Mouse (Mus musculus): Measurements from ENCODE around the gene Stpg4. TPM values are rescaled to one million over a fixed set of nuclear protein-coding genes. Genes with fewer than 3 reads are reported as not detected.

Stpg4 gene
- polyA plus RNA-seq, 1 experiment from 2014 or later, result not detected

DNA sequence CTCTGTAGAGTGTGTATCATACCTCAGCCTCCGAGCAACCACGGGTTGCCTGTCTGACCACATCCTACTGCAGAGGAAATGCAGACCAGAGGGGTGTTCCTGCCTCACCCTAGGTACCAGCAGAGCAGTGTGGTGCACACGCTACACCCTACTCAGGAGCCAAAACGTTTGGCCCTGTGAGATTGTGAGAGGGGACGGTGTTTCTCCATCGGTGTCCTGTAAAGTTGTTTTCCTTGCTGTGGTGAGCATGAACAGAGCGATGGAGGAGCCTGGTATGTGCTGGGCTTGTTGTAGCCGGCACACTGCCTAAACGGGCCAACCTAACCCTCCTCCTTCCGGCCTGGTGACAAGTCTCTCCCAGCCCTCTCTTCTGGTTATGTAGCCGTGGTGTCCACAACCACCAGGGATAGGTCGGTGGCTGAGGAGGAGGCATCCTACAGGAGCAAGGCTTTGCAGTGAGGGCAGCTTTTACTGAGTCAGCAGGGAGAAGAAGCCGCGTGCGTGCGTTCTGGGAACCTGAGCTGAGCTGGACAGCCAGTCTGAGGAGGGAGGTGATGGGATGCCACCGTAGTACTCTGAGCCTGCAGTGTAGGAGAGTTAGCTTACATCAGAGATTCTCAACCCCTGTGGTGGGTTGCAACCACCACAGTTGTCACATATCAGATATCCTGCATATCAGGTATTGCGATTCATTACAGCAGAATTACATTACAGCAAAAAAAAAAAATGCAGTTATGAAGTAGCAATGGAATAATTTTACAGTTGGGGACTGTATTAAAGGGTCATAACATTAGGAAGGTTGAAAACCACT is 82.9 kb downstream of the Stpg4 start:
- Histone ChIP-seq H3K27ac (ENCODE audit: low read depth) (no peak overlapping the region), H3K36me3 (ENCODE audit: insufficient read depth) (no peaks in the 10 kb centered on the region), H3K4me3 (ENCODE audit: low read depth, low read length) (no peak overlapping the region), H3K27me3 (ENCODE audit: insufficient read depth, low read length) (no peaks in the 10 kb centered on the region), H3K9ac (no peak overlapping the region), H3K4me2 (no peak overlapping the region), H3K9me3 (ENCODE audit: low read depth, low read length) (no peaks in the 10 kb centered on the region), H3K4me1 (ENCODE audit: insufficient read depth) (no peaks in the 10 kb centered on the region)
- TF ChIP-seq CTCF (IDR thresholded peaks at IDR 0.05; ENCODE audit: low read depth), result no peak
- DNase-seq (no peak), ATAC-seq (ENCODE audit: insufficient read depth) (no peak)
- WGBS, result 68% methylated on average over 18 of the region's 18 CpGs

DNA sequence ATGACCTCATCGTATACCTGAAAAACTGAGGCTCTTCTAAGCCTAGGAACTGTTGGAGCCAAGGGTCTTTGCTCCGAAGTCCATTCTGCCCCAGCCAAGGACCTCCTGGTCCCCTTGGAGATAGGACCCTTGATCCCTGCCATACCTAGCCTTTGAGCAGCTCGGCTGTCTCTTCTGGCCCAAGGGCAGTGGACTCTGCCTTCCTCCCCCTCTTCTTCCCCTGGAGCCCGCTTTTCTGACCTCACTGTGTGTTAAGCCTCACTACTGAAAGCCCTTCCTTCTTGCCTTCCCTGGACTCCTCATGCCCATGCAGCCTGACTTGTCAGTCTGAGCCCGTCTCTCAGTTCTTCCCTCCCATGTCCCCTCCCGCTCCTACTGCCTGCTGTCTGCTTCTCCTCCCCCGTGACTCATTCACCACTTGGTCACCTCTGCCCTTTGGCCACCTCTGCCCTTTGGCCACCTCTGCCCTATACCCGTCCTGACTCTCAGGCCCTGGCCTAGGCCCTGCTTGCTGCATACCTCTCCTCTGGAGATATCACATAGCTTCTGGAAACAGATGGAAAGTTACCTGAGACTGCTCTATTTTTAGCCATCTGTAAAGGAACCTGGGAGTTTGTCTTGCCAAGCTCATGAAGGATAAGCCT is 84.4 kb downstream of the Stpg4 start:
- H3K9me3 ChIP-seq (ENCODE audit: low read depth, low read length), result no peaks in the 10 kb centered on the region
- no peak overlapping the region for H3K27ac ChIP-seq (ENCODE audit: low read depth)
- H3K4me3 ChIP-seq (ENCODE audit: low read depth, low read length), result no peak overlapping the region
- no peak for TF ChIP-seq CTCF (IDR thresholded peaks at IDR 0.05; ENCODE audit: low read depth)
- H3K27me3 ChIP-seq (ENCODE audit: insufficient read depth, low read length), result no peaks in the 10 kb centered on the region
- WGBS, result 66% methylated on average over 8 of the region's 8 CpGs
- ATAC-seq (ENCODE audit: insufficient read depth) (no peak), DNase-seq (no peak)
- no peaks in the 10 kb centered on the region for H3K36me3 ChIP-seq (ENCODE audit: insufficient read depth)
- H3K4me1 ChIP-seq (ENCODE audit: insufficient read depth), result no peaks in the 10 kb centered on the region
- no peak overlapping the region for H3K9ac ChIP-seq
- H3K4me2 ChIP-seq, result no peak overlapping the region

Other genes with a start within 250 kb of the Stpg4 start
- 103 and 107 TPM in 2 replicates for gene Mcfd2, start 161.8 kb downstream of the Stpg4 start, polyA plus RNA-seq (2014; fragmentation: Nextera tagmentation; extraction: Ambion mirVana)
- 2.8 and 3.6 TPM in 2 replicates for gene Ttc7, start 144.9 kb downstream of the Stpg4 start, polyA plus RNA-seq (2014; fragmentation: Nextera tagmentation; extraction: Ambion mirVana)
- 944 and 965 TPM in 2 replicates for gene Calm2, start 19.2 kb upstream of the Stpg4 start, polyA plus RNA-seq (2014; fragmentation: Nextera tagmentation; extraction: Ambion mirVana)
- 341 and 349 TPM in 2 replicates for gene Epcam, start 208.2 kb upstream of the Stpg4 start, polyA plus RNA-seq (2014; fragmentation: Nextera tagmentation; extraction: Ambion mirVana)
- 55.1 and 56.0 TPM in 2 replicates for gene Msh2, start 244.6 kb upstream of the Stpg4 start, polyA plus RNA-seq (2014; fragmentation: Nextera tagmentation; extraction: Ambion mirVana)